Mouse (Mus musculus): ENCODE results near the gene Brwd1.
"Not testable (repeated sequence)": the region's sequence is repeated elsewhere in the genome, so short reads cannot be mapped to it uniquely, and the experiment has no call there.

Gene Brwd1

DNA sequence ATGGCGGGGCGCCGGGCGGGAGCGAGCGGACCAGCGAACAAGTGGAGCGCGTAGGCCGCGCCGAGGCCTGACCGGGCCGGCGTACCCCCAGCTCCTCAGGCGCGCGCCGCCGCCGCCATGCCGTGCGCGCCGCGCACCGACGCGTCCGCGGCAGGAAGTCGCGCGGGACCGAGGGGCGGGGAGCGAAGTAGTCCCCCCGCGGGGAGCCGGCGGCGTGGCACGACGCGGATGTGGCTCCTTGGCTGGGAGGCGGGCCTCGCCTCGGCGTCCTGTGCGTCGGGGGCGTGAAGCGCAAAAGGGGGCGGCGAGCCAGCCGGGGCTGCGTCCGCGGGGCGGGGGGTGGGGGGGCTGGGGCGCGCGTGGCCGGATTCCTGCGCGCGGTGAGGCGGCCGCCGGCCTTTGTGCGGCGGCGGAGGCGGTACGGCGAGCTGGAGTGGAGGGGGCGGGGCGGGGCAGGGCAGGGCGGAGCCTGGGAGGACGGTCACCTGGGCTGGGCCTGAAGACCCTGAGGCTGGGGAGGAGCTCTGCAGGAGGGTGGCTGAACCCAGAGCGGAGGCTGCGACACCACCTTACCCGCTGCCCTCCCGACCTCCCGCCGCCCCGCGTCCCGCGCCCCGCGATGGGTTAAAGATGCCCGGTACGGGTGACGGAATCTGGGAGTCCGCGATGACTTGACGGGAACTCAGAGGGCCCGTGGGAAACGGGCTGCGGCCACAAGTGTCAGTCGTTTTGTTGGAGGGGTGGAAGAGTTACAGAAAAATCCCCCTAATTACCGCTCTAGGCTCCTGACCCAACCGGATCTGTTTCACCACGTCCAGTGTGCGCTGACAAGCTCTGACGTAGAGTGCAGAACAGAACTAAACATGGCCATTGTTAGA lies at the start of gene Brwd1:
TSS of gene Brwd1 (minus strand) at position 226 of the 878 bp plus-strand sequence.
- peak; percentile 95 for DNase-seq

DNA sequence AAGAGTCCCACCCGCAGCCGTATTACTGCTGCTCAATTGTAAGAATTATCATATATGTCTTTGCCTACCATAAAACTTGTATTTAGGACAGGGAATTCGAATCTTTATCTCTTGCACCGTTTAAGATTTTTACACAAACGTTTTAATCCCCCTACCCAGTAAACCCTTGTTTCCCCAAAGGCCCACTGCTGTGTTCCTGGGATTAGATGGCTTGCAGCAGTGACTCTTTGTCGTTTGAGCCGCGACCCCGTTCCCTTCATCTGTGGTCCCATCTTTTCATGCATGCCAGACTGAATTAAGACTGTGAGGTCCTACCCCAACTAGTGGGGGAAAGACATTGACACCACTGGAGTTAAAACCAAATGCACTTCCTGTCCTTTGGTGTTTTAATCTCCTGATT lies 46.1 kb upstream of the Brwd1 start:
- DNase-seq = no peak

- peak; percentile 98 for DNase-seq
Observed at GRCm38 (mm10) chr16:96127657-96128344, 45.5 kb upstream of the Brwd1 start, which contains the start of gene Hmgn1. Hmgn1 (minus strand) TSS chr16:96127729.

- no peak for DNase-seq
Observed at GRCm38 (mm10) chr16:96127288-96127656, 44.9 kb upstream of the Brwd1 start.

DNA sequence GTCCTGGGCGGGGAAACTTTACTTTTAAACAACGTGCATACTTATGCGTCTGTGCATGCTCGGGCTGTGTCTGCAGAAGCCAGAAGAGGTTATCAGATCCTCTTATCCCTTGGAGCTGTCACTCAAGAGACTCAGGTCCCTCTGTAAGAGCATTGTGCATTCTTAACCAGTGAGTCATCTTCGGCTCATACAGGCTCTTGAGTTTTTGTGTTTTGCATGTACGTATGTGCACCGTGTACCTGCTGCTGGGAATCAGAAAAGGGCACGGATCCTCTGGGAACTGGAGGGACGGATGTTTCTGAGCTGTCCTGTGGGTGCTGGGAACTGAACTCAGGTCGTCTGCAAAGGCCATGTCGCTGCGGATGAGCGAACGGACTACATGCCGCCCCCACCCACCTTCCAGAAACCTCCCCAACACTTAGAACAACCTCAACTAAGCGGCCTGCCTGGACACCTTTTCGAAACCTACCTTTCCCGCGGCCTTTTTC lies 44.4 kb upstream of the Brwd1 start:
- DNase-seq = peak; percentile 58

- DNase-seq = no peak
Observed at GRCm38 (mm10) chr16:96120022-96120623, 37.8 kb upstream of the Brwd1 start.

- no peak for DNase-seq
Observed at GRCm38 (mm10) chr16:96114729-96115128, 32.4 kb upstream of the Brwd1 start.

GRCm38 (mm10) chr16:96112769-96113168 lies 30.4 kb upstream of the Brwd1 start:
- no peak for DNase-seq

GRCm38 (mm10) chr16:96110655-96111345 lies 28.5 kb upstream of the Brwd1 start:
- DNase-seq = no peak

DNA sequence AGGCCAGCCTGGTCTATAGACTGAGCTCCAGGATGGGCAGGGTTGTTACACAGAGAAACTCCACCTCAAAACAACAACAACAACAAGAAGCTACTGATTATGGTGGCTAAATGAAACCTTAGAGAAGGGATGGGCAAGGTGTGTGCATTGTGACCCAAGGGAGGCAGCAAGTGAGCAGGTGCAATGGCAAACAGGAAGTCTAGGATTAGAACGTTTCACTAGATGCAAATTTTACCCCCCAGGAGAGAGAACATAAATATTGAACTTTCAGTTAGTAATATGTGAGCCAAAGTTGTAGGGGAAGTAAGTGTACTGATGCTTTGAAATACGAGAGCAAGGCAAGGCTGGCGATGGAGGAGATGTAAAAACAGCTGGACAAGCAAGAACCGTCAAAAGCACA lies 27.3 kb upstream of the Brwd1 start:
- DNase-seq = no peak

DNA sequence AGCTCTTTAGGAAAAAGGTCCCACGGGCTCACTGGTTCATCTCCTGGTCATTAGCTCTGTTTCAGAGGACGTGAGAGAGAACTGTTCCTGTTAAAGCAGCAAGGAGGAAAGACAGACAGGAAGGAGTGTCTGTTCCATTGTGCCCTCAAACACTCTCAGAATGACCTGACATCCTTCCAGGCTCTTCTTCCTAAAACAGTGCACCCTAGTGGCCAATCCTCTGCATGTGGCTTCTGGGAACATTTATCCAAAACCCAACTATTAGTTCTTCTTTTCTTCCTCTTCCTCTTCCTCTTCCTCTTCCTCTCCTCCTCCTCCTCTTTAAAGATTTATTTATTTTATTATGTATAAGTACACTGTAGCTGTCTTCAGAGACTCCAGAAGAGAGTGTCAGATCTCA lies 20.7 kb upstream of the Brwd1 start:
- no peak for DNase-seq

GRCm38 (mm10) chr16:96097811-96098210 lies 15.5 kb upstream of the Brwd1 start:
- not testable (repeated sequence) for DNase-seq

GRCm38 (mm10) chr16:96095966-96096365 lies 13.6 kb upstream of the Brwd1 start:
- DNase-seq = no peak

- DNase-seq = no peak
Observed at GRCm38 (mm10) chr16:96091515-96092504, 9.5 kb upstream of the Brwd1 start.

GRCm38 (mm10) chr16:96088120-96088519 lies 5.8 kb upstream of the Brwd1 start:
- no peak for DNase-seq

- no peak for DNase-seq
Observed at GRCm38 (mm10) chr16:96087436-96087835, 5.1 kb upstream of the Brwd1 start.

- no peak for DNase-seq
Observed at GRCm38 (mm10) chr16:96087001-96087400, 4.7 kb upstream of the Brwd1 start.

GRCm38 (mm10) chr16:96085597-96085996 lies 3.3 kb upstream of the Brwd1 start:
- no peak for DNase-seq

DNA sequence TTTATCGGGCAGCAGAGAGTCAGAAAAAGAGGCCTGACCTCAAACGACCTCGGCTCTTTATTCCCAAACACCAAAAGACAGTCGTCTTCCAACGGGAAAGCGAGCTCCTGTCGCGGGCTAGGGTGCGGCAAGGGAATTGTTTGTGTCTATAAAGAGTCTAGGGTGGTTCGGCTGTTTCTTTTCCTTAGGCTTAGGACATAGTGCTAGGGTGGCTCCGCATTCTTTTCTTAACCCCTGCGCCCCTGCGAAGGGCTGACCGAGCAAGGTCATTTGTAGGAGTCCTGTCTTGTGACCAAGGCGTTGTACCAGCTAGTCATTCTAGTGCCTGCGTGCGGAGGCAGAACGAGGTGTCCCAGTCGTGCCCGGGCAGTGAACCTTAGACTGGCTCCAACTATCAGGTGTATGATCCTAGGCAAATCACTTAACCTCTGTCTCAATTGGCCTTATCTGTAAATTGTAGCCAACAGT lies 887 bp upstream of the Brwd1 start:
- peak; percentile 67 for DNase-seq

- DNase-seq = peak; percentile 82
Observed at GRCm38 (mm10) chr16:96081742-96082241, 534 bp downstream of the Brwd1 start.

GRCm38 (mm10) chr16:96081331-96081730 lies 995 bp downstream of the Brwd1 start:
- DNase-seq = peak; percentile 92
